Mouse (Mus musculus): ENCODE measurements around the gene Tmem143.

GRCm38 (mm10) chr7:45873061-45873947, 23.4 kb upstream of the Tmem143 start:
- TF ChIP-seq CTCF (IDR thresholded peaks at IDR 0.05; ENCODE audit: borderline replicate concordance, insufficient read depth, low read depth, low read length) (no peak), POLR2A (IDR thresholded peaks at IDR 0.05; ENCODE audit: borderline replicate concordance, insufficient read depth, low read length) (no peak)
